Mouse (Mus musculus): Measurements from ENCODE around the gene Usp6nl. TPM values are rescaled to one million over a fixed set of nuclear protein-coding genes. Genes with fewer than 3 reads are reported as not detected.

The Usp6nl gene
- 33.7 TPM for polyA plus RNA-seq (2014; fragmentation: Illumina TruSeq; extraction: RNeasy Lipid Tissue Mini Kit (QIAGEN cat#74804); ENCODE audit: low read depth, low replicate concordance)

GRCm38 (mm10) chr2:6322376-6322901 is at the start of gene Usp6nl:
Gene Usp6nl, plus strand, starts transcription at chr2:6322667.

Other genes with a start within 250 kb of the Usp6nl start
- gene Proser2, start 192.5 kb upstream of the Usp6nl start, polyA plus RNA-seq (2014; fragmentation: Illumina TruSeq; extraction: RNeasy Lipid Tissue Mini Kit (QIAGEN cat#74804); ENCODE audit: low read depth, low replicate concordance): 3.3 TPM
- 1.5 TPM for gene Echdc3, start 109.6 kb upstream of the Usp6nl start, polyA plus RNA-seq (2014; fragmentation: Illumina TruSeq; extraction: RNeasy Lipid Tissue Mini Kit (QIAGEN cat#74804); ENCODE audit: low read depth, low replicate concordance)

Data from sigmoid colon, adult 10 weeks (tissue).